Mouse (Mus musculus) intestine, embryonic 14.5 days (tissue): ENCODE measurements around the gene Atrnl1. TPM values are rescaled to one million over a fixed set of nuclear protein-coding genes. Genes with fewer than 3 reads are reported as not detected.

ENCODE experiments used
- ATAC-seq: fragments of 200-750 bp; cut with Nextera tagmentation; replicated peaks from 2 replicates; pipeline ENCODE4 v1.8.0; 2017; ENCODE audit warnings: low read depth, moderate number of reproducible peaks, moderate TSS enrichment, moderate library complexity; ENCODE audit not compliant: low FRiP score, low TSS enrichment
- DNase-seq: peaks from one replicate; pipeline ENCODE4 v3.0.0-alpha.2; 2018; ENCODE audit warnings: low spot score
- H3K27ac ChIP-seq: fragments of 300-500 bp; sonication (generic); 2 replicates; pipeline ENCODE4 v1.5.1; 2014; ENCODE audit warnings: low read depth, mild to moderate bottlenecking, control low read depth
- H3K27me3 ChIP-seq: fragments of 300-500 bp; sonication (generic); replicated peaks from 2 replicates; pipeline ENCODE4 v1.6.1; 2014; ENCODE audit warnings: low read length, control low read depth; ENCODE audit not compliant: control insufficient read depth, insufficient read depth
- H3K36me3 ChIP-seq: fragments of 300-500 bp; sonication (generic); 2 replicates; pipeline ENCODE4 v1.6.1; 2014; ENCODE audit warnings: low read length, control low read depth; ENCODE audit not compliant: control insufficient read depth, insufficient read depth
- H3K4me1 ChIP-seq: fragments of 300-500 bp; sonication (generic); replicated peaks from 2 replicates; pipeline ENCODE4 v1.6.1; 2014; ENCODE audit warnings: low read length, control low read depth, mixed read lengths; ENCODE audit not compliant: control insufficient read depth, insufficient read depth
- H3K4me2 ChIP-seq: fragments of 300-500 bp; sonication (generic); 2 replicates; pipeline ENCODE4 v1.6.1; 2014; ENCODE audit warnings: low read length
- H3K4me3 ChIP-seq: fragments of 300-500 bp; sonication (generic); 2 replicates; pipeline ENCODE4 v1.5.1; 2014; ENCODE audit warnings: low read depth, low read length, control low read depth, mixed read lengths
- H3K9ac ChIP-seq: fragments of 300-500 bp; sonication (generic); 2 replicates; pipeline ENCODE4 v1.6.1; 2014; ENCODE audit warnings: mild to moderate bottlenecking, low read length
- H3K9me3 ChIP-seq: fragments of 300-500 bp; sonication (generic); 2 replicates; pipeline ENCODE4 v1.6.1; 2016; ENCODE audit warnings: low read length, control low read depth; ENCODE audit not compliant: control insufficient read depth
- WGBS: fragments of 180-500 bp; shearing (Covaris S2); extraction: QIAGEN DNeasy Blood & Tissue Kit; methylation state at CpG from one replicate; pipeline ENCODE4 v1.1.7; 2014; 5-methylcytosine and 5-hydroxymethylcytosine counted together
- polyA plus RNA-seq: library from polyadenylated mRNA; unstranded; fragments of >200 nt; fragmentation: Nextera tagmentation; extraction: Ambion mirVana; gene quantifications from 2 replicates; pipeline ENCODE4 v1.2.1, GENCODE M21; 2014

The Atrnl1 gene
- polyA plus RNA-seq, 1 experiment from 2014 or later: 7.4 TPM

- no peak overlapping the region for H3K4me3 ChIP-seq
- no peaks in the 10 kb centered on the region for H3K27me3 ChIP-seq
- WGBS: 93% methylated on average over 9 of the region's 9 CpGs
- no peak overlapping the region for H3K4me2 ChIP-seq
- ATAC-seq (no peak), DNase-seq (no peak)
- no peaks in the 10 kb centered on the region for H3K9me3 ChIP-seq
- no peak overlapping the region for H3K9ac ChIP-seq
- H3K27ac ChIP-seq: no peak overlapping the region
- peaks cover 17% of the 10 kb centered on the region; the same call in 1 of the 2 replicates for H3K4me1 ChIP-seq
- no peaks in the 10 kb centered on the region for H3K36me3 ChIP-seq
Observed at GRCm38 (mm10) chr19:58072846-58073245, 462.0 kb downstream of the Atrnl1 start.

DNA sequence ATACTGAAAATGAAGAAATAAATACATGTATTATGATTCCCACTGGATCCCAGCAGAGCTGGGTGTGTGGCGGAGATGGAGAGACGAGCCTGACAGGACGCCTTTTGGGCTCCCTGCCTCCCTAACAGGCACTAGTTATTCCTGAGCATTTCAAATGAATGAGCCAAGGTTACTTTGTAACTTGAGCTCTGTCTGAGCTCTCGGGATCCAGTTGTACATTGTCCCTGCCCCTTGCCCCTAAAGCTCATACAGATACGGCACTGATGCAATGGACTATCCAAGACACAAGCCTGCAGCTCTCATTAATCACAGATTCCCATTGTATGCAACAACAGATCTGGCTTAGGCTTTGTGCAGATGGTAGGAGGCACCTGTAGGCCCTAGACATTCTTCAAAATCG lies 464.4 kb downstream of the Atrnl1 start:
- Histone ChIP-seq H3K4me1 (no peaks in the 10 kb centered on the region; the same call in 1 of the 2 replicates), H3K9me3 (no peaks in the 10 kb centered on the region), H3K27ac (no peak overlapping the region), H3K36me3 (no peaks in the 10 kb centered on the region), H3K27me3 (no peaks in the 10 kb centered on the region), H3K9ac (no peak overlapping the region), H3K4me2 (no peak overlapping the region), H3K4me3 (no peak overlapping the region)
- 57% methylated on average over 6 of the region's 6 CpGs for WGBS
- ATAC-seq (no peak), DNase-seq (no peak)

DNA sequence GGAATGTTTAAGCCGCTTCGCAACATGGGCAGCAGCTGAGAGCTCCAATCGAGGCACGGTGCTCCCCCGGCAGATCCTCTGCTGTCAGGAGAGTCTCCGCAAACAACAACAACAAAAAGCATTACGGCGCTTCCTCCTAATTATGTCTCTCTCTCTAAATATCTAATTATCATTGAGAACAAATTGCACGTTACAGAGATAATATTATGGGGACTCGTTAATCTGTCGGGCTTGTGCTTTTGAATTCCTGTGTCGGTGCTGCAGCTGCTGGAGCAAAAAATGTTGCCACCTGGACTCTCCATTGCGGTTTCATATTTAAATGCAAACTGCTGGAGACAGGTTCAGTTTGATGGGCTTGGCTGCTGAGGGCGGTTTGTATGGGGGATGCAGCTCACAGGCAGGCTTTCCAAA lies 466.1 kb downstream of the Atrnl1 start:
- no peaks in the 10 kb centered on the region for H3K9me3 ChIP-seq
- no peak overlapping the region for H3K4me3 ChIP-seq
- H3K4me1 ChIP-seq: no peaks in the 10 kb centered on the region; the same call in 1 of the 2 replicates
- no peak overlapping the region for H3K9ac ChIP-seq
- H3K36me3 ChIP-seq: no peaks in the 10 kb centered on the region
- H3K27me3 ChIP-seq: no peaks in the 10 kb centered on the region
- no peak overlapping the region for H3K4me2 ChIP-seq
- H3K27ac ChIP-seq: no peak overlapping the region
- no peak for DNase-seq
- WGBS: 76% methylated on average over 14 of the region's 14 CpGs
- no peak for ATAC-seq

DNA sequence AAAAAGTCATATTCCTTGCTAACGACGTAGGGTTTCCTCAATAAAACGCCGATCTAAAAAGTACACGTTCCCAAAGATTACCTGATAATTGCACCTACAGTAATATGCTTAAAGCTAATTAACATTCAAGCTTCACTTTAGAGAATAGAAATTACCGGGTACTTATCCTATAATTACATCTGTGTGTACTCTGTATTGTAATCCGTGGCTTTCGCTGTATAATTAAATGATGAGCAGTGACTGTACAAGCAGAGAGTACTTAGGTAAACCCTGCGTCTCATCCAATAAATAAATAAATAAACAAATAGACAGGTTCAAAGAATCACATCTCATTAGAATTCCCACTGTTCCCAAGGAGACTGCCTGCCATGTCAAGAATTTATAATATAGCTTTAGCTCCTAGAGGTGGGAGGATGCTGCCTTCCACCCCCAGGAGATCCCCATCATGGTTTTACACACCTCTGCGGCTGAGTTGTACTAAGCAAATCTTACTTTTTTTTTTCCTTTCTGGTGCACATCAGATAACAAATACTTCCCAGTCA lies 466.8 kb downstream of the Atrnl1 start:
- Histone ChIP-seq H3K4me1 (no peaks in the 10 kb centered on the region), H3K9me3 (no peaks in the 10 kb centered on the region), H3K27ac (no peak overlapping the region), H3K4me2 (no peak overlapping the region), H3K36me3 (no peaks in the 10 kb centered on the region), H3K4me3 (no peak overlapping the region), H3K9ac (no peak overlapping the region), H3K27me3 (no peaks in the 10 kb centered on the region)
- DNase-seq: no peak
- WGBS: 88% methylated on average over 10 of the region's 10 CpGs
- ATAC-seq: no peak

- Histone ChIP-seq H3K36me3 (no peaks in the 10 kb centered on the region), H3K9ac (no peak overlapping the region), H3K9me3 (no peaks in the 10 kb centered on the region), H3K4me1 (no peaks in the 10 kb centered on the region), H3K27me3 (no peaks in the 10 kb centered on the region), H3K4me2 (no peak overlapping the region), H3K27ac (no peak overlapping the region), H3K4me3 (no peak overlapping the region)
- DNase-seq: no peak
- 92% methylated on average over 6 of the region's 6 CpGs for WGBS
- ATAC-seq: no peak
Observed at GRCm38 (mm10) chr19:58080168-58080567, 469.3 kb downstream of the Atrnl1 start.

GRCm38 (mm10) chr19:58082751-58083150 lies 471.9 kb downstream of the Atrnl1 start:
- no peaks in the 10 kb centered on the region for H3K27me3 ChIP-seq
- H3K36me3 ChIP-seq: no peaks in the 10 kb centered on the region
- no peak overlapping the region for H3K9ac ChIP-seq
- H3K27ac ChIP-seq: no peak overlapping the region
- H3K9me3 ChIP-seq: no peaks in the 10 kb centered on the region
- 96% methylated on average over 19 of the region's 19 CpGs for WGBS
- DNase-seq (no peak), ATAC-seq (no peak)
- H3K4me3 ChIP-seq: no peak overlapping the region
- H3K4me2 ChIP-seq: no peak overlapping the region
- no peaks in the 10 kb centered on the region for H3K4me1 ChIP-seq

- no peak overlapping the region for H3K27ac ChIP-seq
- 86% methylated on average over 14 of the region's 14 CpGs for WGBS
Observed at GRCm38 (mm10) chr19:58084826-58085225, 474.0 kb downstream of the Atrnl1 start.

GRCm38 (mm10) chr19:58086734-58087133 lies 475.9 kb downstream of the Atrnl1 start:
- 80% methylated on average over 8 of the region's 8 CpGs for WGBS
- Histone ChIP-seq H3K36me3 (no peaks in the 10 kb centered on the region), H3K27ac (no peak overlapping the region), H3K9ac (no peak overlapping the region), H3K4me1 (peaks cover 1% of the 10 kb centered on the region), H3K27me3 (no peaks in the 10 kb centered on the region), H3K4me2 (no peak overlapping the region), H3K9me3 (no peaks in the 10 kb centered on the region), H3K4me3 (no peak overlapping the region)
- ATAC-seq (no peak), DNase-seq (no peak)

More at GRCm38 (mm10) chr19:58084826-58085225, 474.0 kb downstream of the Atrnl1 start:
- no peaks in the 10 kb centered on the region for H3K27me3 ChIP-seq
- no peaks in the 10 kb centered on the region; the same call in 1 of the 2 replicates for H3K4me1 ChIP-seq
- H3K36me3 ChIP-seq: no peaks in the 10 kb centered on the region
- no peaks in the 10 kb centered on the region for H3K9me3 ChIP-seq
- H3K9ac ChIP-seq: no peak overlapping the region
- H3K4me3 ChIP-seq: no peak overlapping the region
- no peak for ATAC-seq
- no peak overlapping the region for H3K4me2 ChIP-seq
- DNase-seq: no peak

- Histone ChIP-seq H3K9ac (no peak overlapping the region), H3K27ac (no peak overlapping the region), H3K36me3 (no peaks in the 10 kb centered on the region), H3K4me1 (peaks cover 5% of the 10 kb centered on the region), H3K9me3 (no peaks in the 10 kb centered on the region), H3K4me2 (no peak overlapping the region), H3K4me3 (no peak overlapping the region), H3K27me3 (no peaks in the 10 kb centered on the region)
- DNase-seq (no peak), ATAC-seq (no peak)
- 54% methylated on average over 1 of the region's 1 CpGs for WGBS
Observed at GRCm38 (mm10) chr19:58087901-58088300, 477.1 kb downstream of the Atrnl1 start.
